14 mouse cellular contexts compared by ENCODE assay signal in genomic region chr13:24392655-24393054, GRCm38 (mm10).
DNase-seq lines count a peak whose midpoint lies in the region; ATAC-seq and TF ChIP-seq lines count a peak whose summit lies in the region.
"Had no signal": no experiment of that assay in that cellular context is flagged by ENCODE, and none has a peak within 500 bp of the region (broad histone marks: within the 10 kb centered on the region; RNA-seq: fewer than 3 reads in every experiment).

No protein-coding gene starts in this region.

- H3K27me3 ChIP-seq in spleen, adult 2 months (ENCODE audit: control insufficient read depth, insufficient read depth, low read length), result no peaks in the 10 kb centered on the region
- H3K27me3 ChIP-seq: forebrain, embryonic 13.5 days; midbrain, embryonic 12.5 days had no signal

- no peak overlapping the region for H3K4me3 ChIP-seq in spleen, adult 2 months (ENCODE audit: extremely low read depth, insufficient read depth, insufficient read length)
- H3K4me3 ChIP-seq: forebrain, embryonic 13.5 days; hindbrain, embryonic 10.5 days; midbrain, embryonic 12.5 days had no signal

- no peaks in the 10 kb centered on the region for H3K36me3 ChIP-seq in spleen, adult 2 months (ENCODE audit: control insufficient read depth, insufficient read depth, low read length)
- H3K36me3 ChIP-seq: hindbrain, embryonic 10.5 days; midbrain, embryonic 12.5 days had no signal

- TF ChIP-seq POLR2A in spleen, adult 2 months (IDR thresholded peaks at IDR 0.05; ENCODE audit: low read depth, low read length), result no peak

- ATAC-seq in granulocyte monocyte progenitor cell, adult 5-6 weeks (replicated peaks; ENCODE audit: poor library complexity, severe bottlenecking), result peak; percentile 35
- ATAC-seq in megakaryocyte progenitor cell, adult 5-6 weeks (replicated peaks; ENCODE audit: poor library complexity), result peak; percentile 34; the same call in 1 of the 2 replicates
- ATAC-seq: forebrain, embryonic 13.5 days; inflammation-experienced regulatory T-cells, adult 6 months had no signal

- peaks cover 36% of the 10 kb centered on the region for H3K4me1 ChIP-seq in spleen, adult 2 months (ENCODE audit: control insufficient read depth, insufficient read depth, insufficient read length)
- H3K4me1 ChIP-seq: hindbrain, embryonic 10.5 days; midbrain, embryonic 12.5 days had no signal

- no peak for DNase-seq in spleen, adult 2 months (ENCODE audit: low read depth in 1 of 2, low spot score in 2 of 2)
- DNase-seq in spleen, postnatal 14 days (ENCODE audit: low spot score in 2 of 2), result no peak
- peak; percentile 48 to 77 for DNase-seq in thymus, postnatal 36 days
- DNase-seq in adrenal gland, adult 2 months, result no peak
- no peak for DNase-seq in gastrocnemius, adult 8-10 months (ENCODE audit: low spot score in 2 of 2)
- DNase-seq in layer of hippocampus, postnatal 10 days (ENCODE audit: low spot score in 2 of 2), result no peak
- DNase-seq: cerebellum, adult 18-20 months; layer of hippocampus, adult 9-11 months had no signal

- 14% methylated on average over 4 of the region's 4 CpGs for WGBS in spleen, adult 2 months

- peak overlapping the region; percentile 70 for H3K27ac ChIP-seq in spleen, adult 2 months (ENCODE audit: insufficient read depth, low read length)
- H3K27ac ChIP-seq: forebrain, embryonic 13.5 days; hindbrain, embryonic 10.5 days; midbrain, embryonic 12.5 days had no signal

- TF ChIP-seq CTCF in spleen, adult 2 months (IDR thresholded peaks at IDR 0.05; ENCODE audit: extremely low read depth, insufficient read depth, insufficient read length, insufficient replicate concordance), result no peak

Comparison
In these comparisons a context has a peak if more than half of its experiments do, and no peak if none do; other contexts are left out.
1. DNase-seq: peak in thymus, postnatal 36 days (2 of 2); none in spleen, adult 2 months (0 of 2), spleen, postnatal 14 days (0 of 2), adrenal gland, adult 2 months (single experiment), gastrocnemius, adult 8-10 months (0 of 2) and layer of hippocampus, postnatal 10 days (0 of 2).